ENCODE assay signal across 17 mouse cellular contexts in genomic region chr1:154450799-154451198, GRCm38 (mm10).
"Had no signal": no experiment of that assay in that cellular context is flagged by ENCODE, and none has a peak within 500 bp of the region (broad histone marks: within the 10 kb centered on the region; RNA-seq: fewer than 3 reads in every experiment).

No protein-coding gene starts in this region.

- H3K4me3 ChIP-seq: lung, embryonic 15.5 days; megakaryocyte, embryonic 14.5 days; midbrain, embryonic 13.5 days; midbrain, embryonic 15.5 days; neural tube, embryonic 12.5 days; stomach, embryonic 15.5 days had no signal

- H3K27ac ChIP-seq: lung, embryonic 15.5 days; macrophage; midbrain, embryonic 13.5 days; midbrain, embryonic 15.5 days; neural tube, embryonic 12.5 days; stomach, embryonic 15.5 days; stomach, postnatal 0 days had no signal

- ATAC-seq: liver, postnatal 0 days; lung, postnatal 0 days; midbrain, embryonic 13.5 days; midbrain, embryonic 15.5 days had no signal

- DNase-seq: liver, postnatal 0 days; lung, adult 2 months; lung, postnatal 14 days; lung, postnatal 36 days; right cerebral cortex, postnatal 14 days; thymus, adult 18-20 months; thymus, postnatal 14 days; thymus, postnatal 36 days had no signal
